Mouse (Mus musculus) liver, adult 2 months (tissue): Measurements from ENCODE around the gene Myo6.

Experiments
- CTCF ChIP-seq: fragments of 200-500 bp; IDR thresholded peaks from 2 replicates; pipeline ENCODE4 v1.5.1; 2011; ENCODE audit warnings: low read depth, low read length, control low read depth
- POLR2A ChIP-seq: fragments of 200-500 bp; IDR thresholded peaks from 2 replicates; pipeline ENCODE4 v1.6.1; 2011; ENCODE audit warnings: low read length, control low read depth; ENCODE audit not compliant: insufficient read depth; ENCODE audit errors: extremely low read depth

DNA sequence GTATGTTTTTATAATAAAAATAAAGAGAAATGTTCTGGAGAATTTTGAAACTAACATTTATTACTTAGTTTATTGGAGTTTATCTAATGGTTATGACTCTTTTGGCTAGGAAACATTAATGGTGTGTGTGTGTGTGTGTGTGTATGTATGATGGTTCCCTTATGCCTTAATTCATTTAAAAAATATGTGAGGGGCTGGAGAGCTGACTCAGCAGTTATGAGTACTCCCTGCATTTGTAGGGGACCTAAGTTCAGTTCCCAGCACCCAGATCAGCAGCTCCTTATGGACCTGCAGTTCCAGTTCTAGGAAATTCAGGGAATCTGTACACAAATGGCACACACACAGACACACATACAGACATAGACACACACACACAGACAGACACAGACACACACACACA lies 6.4 kb downstream of the Myo6 start:
- no peak for TF ChIP-seq CTCF
- no peak for TF ChIP-seq POLR2A
